Mouse (Mus musculus) liver, postnatal 0 days (tissue): ENCODE results near the gene H2-T22.
"Not testable (repeated sequence)": the region's sequence is repeated elsewhere in the genome, so short reads cannot be mapped to it uniquely, and the experiment has no call there.

Source experiments
- CTCF ChIP-seq: sonication (generic); IDR thresholded peaks from 2 replicates; pipeline ENCODE4 v1.5.1; 2016; ENCODE audit warnings: antibody characterized with exemption, low read depth
- EP300 ChIP-seq: IDR thresholded peaks from 2 replicates; pipeline ENCODE4 v1.6.1; 2016; ENCODE audit warnings: antibody characterized with exemption, low read depth, mild to moderate bottlenecking

DNA sequence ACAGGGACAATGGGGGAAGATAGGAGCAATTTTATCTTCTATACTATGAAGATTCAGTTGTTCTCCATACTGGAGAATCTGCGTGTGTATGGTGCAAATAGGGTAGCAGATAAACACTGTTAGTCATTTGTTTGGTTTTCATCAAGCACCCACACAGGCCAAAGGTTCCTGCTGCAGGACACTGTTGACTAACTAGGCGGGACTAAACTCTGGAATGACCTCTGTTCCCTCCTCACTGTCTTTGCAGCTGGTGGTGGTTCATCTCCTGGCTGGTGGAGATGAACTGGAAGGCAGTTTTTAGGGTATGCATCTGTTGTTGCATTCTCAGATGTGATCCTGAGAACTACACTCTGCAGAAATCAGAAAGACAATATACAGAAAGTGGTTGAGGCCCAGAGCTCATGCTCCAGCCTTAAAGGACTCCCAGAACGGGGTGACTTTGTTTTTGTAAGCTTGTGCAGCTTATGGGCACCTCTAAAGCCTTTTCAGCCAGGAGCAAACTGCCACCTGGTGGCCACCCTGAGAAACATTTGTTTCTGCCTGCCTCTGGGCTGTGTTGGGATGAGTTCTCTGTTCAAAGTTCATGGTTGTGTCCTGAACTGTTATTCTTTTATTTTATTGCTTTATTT lies 7.4 kb downstream of the H2-T22 start:
- peak; percentile 76 for TF ChIP-seq CTCF
- not testable (repeated sequence) for TF ChIP-seq EP300
